Mouse (Mus musculus) heart, adult 2 months (tissue): Measurements from ENCODE around the gene Pms2.

Experiments
- CTCF ChIP-seq: fragments of 200-600 bp; IDR thresholded peaks from 2 replicates; pipeline ENCODE4 v1.8.1; 2022; ENCODE audit warnings: antibody characterized with exemption, mild to moderate bottlenecking, moderate library complexity
- EP300 ChIP-seq: fragments of 200-500 bp; IDR thresholded peaks from 2 replicates; pipeline ENCODE4 v1.6.1; 2011; ENCODE audit warnings: low read depth, low read length, control low read depth; ENCODE audit not compliant: insufficient read depth
- POLR2A ChIP-seq: fragments of 200-500 bp; IDR thresholded peaks from 2 replicates; pipeline ENCODE4 v1.6.1; 2011; ENCODE audit warnings: mild to moderate bottlenecking, low read depth, low read length, control low read depth; ENCODE audit not compliant: insufficient read depth

- TF ChIP-seq POLR2A = no peak
- peak; percentile 40 for TF ChIP-seq CTCF
- no peak for TF ChIP-seq EP300
Measured at GRCm38 (mm10) chr5:143892255-143892886, 17.4 kb upstream of the Pms2 start.
